Mouse (Mus musculus): ENCODE data around the gene Cmklr1.
A peak's percentile ranks its signal among the peaks of the same experiment; 100 is the strongest.

Gene Cmklr1

DNA sequence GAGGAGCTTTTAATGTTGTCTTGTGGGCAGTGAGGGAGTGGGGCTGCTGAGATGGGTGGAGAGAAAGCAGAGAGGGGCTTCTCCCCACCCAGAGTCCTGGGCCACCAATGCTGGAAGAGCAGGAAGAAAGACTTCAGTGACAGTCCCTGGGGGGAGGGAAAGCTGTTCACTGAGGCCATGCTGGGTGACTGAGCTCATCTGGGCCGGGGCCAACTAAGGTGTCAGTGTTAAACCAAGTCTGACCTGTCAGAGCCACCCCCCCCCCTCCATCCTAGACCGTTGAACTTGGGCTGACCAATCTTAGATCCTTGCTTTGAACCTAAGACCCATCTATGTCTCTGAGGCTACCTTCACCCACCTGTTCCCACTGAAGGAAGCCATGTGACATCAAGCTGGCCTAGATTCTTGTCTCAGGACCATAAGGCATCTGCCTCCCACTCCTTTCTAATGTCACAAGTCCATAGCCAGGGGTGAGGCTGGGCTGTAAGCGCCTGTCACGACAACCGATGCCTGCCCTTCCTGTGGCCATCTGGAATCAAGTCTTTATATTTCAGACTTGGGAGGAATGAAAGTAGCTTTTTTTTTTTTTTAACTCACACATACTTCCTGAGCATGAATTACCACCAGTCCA is 60.1 kb downstream of the Cmklr1 start:
- no peak for DNase-seq (ENCODE audit: low read depth, low spot score)

DNA sequence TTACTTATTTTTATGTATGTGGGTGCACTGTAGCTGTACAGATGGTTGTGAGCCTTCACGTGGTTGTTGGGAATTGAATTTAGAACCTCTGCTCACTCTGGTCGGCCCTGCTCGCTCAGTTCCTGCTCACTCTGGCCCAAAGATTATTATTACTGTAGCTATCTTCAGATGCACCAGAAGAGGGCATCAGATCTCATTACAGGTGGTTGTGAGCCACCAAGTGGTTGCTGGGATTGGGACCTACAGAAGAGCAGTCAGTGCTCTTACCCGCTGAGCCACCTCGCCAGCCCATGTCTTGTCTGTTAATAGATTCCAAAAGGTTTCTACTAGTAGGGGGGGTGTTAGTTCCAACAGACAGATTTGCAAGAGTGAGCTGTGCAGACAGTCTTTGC is 63.8 kb downstream of the Cmklr1 start:
- peak; percentile 80 for DNase-seq (ENCODE audit: low read depth, low spot score)

DNA sequence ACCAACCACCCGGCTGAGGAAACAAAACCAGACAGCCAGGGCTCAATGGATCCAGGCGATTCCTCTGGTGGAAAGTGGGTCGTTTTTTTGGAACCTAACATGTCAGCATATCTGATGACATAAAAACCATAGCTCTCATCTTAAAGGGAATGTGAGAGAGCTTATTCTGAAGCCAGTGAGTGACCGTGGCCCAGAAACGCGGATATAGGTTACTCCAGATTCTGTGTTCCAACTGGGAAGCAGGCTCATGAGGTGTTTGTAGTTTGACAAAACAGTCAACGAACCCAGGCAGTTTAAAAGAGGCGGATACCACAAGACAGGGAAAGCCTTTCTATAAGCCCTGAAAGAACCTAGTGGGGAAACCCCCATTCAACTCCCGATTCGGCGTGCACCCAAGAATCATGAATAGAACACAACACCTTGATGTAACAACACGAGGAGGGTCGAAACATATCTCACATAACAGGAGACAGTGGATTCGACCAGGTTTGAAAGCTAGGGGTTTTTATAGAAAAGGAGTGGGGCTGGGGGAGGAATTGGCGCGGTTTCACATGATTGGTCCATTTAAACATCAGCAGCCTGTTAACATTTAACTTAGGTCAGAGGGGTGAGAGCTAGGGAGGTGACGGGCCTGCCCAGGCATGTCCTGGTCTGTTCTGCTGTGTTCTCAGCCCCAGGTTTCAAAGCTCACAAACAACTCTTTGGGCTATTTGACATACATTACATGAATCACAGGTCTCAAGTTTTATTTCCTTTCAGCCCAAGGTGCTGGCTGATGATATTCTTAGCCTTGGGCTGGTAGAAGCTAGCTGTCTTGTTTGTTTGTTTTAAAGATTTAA is 64.4 kb downstream of the Cmklr1 start:
- DNase-seq (ENCODE audit: low read depth, low spot score), result peak; percentile 78

GRCm38 (mm10) chr5:113584439-113584838 is 65.8 kb downstream of the Cmklr1 start:
- no peak for DNase-seq (ENCODE audit: low read depth, low spot score)

DNA sequence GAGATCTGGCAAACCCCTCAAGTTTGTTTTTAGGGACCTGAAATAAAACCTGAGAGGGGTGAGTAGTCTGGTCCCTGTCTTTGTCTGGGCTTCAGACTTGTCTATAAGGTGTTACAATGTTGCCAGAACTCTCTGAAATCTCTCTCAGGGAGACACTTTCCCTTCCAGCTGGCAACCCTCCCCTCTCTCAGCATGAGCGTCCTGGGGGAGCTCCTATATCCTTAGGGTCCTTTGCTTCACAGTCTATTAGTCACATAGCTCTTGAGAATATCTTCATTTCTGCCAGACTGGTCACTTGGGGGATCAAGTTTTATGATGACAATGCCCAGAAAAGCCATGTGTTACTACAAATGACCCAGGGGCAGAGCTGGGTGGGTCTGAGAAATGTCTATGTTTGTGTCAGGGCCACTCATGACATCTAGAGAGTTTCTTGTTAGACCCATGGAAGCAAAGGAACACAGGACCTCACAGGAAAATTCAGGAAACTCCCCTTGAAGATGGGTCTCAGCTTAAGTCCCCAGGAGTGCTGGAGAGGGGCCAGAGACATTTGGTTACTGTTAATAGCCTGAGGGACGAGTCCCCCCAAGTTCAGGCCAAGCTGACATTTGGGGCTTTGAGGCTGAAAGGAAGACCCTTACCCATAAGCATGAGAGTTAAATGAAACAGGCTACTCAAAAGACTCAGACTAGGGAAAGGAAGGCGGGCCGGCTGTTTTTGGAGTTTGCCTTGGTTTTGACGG is 66.6 kb downstream of the Cmklr1 start:
- no peak for DNase-seq (ENCODE audit: low read depth, low spot score)

DNA sequence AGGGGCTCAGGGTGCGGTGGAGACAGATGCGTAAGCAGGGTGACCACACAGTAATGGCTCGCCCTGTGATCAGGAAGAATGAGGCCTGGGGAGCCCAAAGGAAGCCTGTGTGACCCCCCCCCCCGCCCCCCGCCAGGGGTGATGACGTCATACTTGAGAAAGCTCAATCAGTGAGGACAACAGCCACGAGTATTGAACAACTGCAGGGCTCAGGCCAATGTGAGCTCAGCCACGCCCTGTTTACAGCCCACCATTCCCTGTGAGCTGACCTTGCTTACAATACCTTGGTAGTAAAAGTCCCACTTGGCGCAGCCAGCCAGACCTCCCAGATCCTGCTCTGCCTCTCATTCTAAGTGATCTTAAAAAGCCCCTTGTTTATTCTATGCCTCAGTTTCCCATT is 69.4 kb downstream of the Cmklr1 start:
- no peak for DNase-seq (ENCODE audit: low read depth, low spot score)

DNA sequence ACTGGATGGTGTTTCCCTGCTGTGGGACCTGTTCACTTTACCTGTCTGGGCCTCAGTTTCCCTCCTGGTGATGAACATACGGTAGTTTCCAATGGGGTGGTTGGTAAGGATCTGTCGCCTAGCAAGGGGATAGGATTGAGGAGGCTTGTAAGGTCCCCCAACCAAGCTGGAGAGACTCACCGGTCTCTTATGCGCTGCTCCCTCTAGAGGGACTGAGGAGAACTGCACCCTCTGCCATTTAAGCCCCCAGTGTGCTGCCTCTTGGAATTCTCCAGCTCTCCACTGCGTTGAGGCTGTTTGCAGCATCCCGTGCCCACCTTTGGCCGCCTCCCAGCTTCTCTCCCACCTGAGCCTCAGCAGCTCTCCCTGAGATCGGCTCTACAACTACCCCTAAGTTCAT is 70.0 kb downstream of the Cmklr1 start:
- peak; percentile 89 for DNase-seq (ENCODE audit: low read depth, low spot score)

GRCm38 (mm10) chr5:113579128-113579527 is 71.1 kb downstream of the Cmklr1 start:
- DNase-seq (ENCODE audit: low read depth, low spot score), result no peak

GRCm38 (mm10) chr5:113578428-113578827 is 71.8 kb downstream of the Cmklr1 start:
- DNase-seq (ENCODE audit: low read depth, low spot score), result no peak

DNA sequence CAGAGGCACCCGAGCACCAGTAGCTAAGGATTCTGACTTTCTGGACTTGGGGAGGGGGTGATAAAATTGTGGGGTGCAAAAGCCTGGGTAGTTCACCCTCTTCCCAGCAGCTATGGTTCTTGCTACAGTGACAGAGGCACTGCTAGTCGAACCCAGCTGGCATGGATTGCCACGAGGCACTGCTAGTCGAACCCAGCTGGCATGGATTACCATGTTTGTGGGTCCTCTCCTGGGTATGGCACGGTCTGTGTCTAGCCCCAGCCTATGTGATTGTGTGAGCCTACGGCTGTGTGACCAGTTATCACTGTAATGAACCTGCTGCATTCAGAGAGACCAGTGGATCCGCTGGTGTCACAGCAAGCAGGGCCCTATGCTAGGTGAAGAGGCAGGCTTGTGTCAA is 72.7 kb downstream of the Cmklr1 start:
- DNase-seq (ENCODE audit: low read depth, low spot score), result peak; percentile 50

- DNase-seq (ENCODE audit: low read depth, low spot score), result peak; percentile 92
Observed at GRCm38 (mm10) chr5:113570056-113570717, 80.0 kb downstream of the Cmklr1 start.

GRCm38 (mm10) chr5:113565858-113566257 is 84.4 kb downstream of the Cmklr1 start:
- DNase-seq (ENCODE audit: low read depth, low spot score), result peak; percentile 46

DNA sequence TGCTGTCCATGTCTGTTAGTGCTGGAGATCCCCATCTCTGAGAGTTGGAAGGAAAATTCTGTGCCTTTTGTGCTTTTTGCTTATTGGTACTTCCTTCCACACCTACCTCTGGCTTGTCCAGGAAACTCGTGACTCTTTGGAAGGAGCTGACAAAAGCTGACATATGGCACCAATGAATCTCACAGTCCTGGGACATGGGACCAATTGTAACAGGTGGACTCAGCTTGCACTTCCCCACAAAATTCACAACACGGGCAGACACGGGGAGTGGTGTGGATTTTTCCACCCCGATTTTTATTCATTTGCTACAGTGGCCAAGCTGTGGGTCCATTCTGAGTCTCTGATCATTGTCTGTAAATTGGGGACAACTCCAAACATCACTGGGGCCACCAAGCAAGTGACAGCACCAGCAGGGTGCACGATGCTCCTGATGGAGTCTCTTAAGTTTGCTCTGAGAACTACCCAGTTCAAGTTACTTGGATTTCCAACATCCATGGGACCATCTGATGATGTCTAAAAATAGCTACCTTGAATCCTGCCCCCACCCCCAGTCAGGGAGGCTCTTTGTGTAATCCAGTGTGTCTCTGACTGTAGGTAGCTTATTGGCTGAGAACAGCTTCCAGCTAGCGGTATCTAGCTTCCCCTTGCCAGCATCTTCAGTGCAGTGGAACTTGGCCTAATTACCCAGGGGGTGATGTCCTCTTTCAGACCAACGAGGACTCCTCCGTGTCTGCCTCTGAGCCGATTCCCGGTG is 84.9 kb downstream of the Cmklr1 start:
- no peak for DNase-seq (ENCODE audit: low read depth, low spot score)

DNA sequence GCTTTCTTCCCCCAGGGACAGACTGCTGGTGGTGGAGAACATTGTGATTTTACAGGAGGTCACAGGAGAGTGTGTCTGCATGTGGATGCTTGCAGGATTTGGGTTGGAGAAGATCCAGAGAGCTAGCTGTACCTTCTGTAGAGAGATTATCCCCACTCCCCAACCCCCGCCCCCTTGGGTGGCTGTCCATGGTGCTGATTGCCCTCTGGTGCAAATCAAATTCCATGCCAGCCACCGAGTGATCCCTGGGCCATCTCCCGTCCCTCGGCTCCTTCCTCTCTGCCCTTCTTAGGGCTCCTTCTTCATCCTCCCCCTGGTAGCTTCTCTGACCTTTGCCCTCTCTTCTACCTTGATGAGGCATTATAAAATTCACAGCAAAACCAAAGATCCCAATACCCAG is 85.8 kb downstream of the Cmklr1 start:
- DNase-seq (ENCODE audit: low read depth, low spot score), result no peak
